Mouse (Mus musculus): ENCODE results near the gene Pcca.

Gene Pcca

GRCm38 (mm10) chr14:122747860-122748842 lies 214.0 kb downstream of the Pcca start:
- DNase-seq (ENCODE audit: low spot score): no peak

- no peak for DNase-seq (ENCODE audit: low spot score)
Measured at GRCm38 (mm10) chr14:122751552-122751951, 217.4 kb downstream of the Pcca start.

GRCm38 (mm10) chr14:122753278-122753677 lies 219.2 kb downstream of the Pcca start:
- no peak for DNase-seq (ENCODE audit: low spot score)

- no peak for DNase-seq (ENCODE audit: low spot score)
Measured at GRCm38 (mm10) chr14:122754311-122754710, 220.2 kb downstream of the Pcca start.

GRCm38 (mm10) chr14:122755559-122755958 lies 221.4 kb downstream of the Pcca start:
- DNase-seq (ENCODE audit: low spot score): no peak

- DNase-seq (ENCODE audit: low spot score): no peak
Measured at GRCm38 (mm10) chr14:122756671-122757070, 222.5 kb downstream of the Pcca start.

- no peak for DNase-seq (ENCODE audit: low spot score)
Measured at GRCm38 (mm10) chr14:122759890-122760289, 225.8 kb downstream of the Pcca start.

GRCm38 (mm10) chr14:122760803-122761202 lies 226.7 kb downstream of the Pcca start:
- DNase-seq (ENCODE audit: low spot score): no peak

- no peak for DNase-seq (ENCODE audit: low spot score)
Measured at GRCm38 (mm10) chr14:122762603-122763002, 228.5 kb downstream of the Pcca start.

GRCm38 (mm10) chr14:122765951-122766350 lies 231.8 kb downstream of the Pcca start:
- no peak for DNase-seq (ENCODE audit: low spot score)

- DNase-seq (ENCODE audit: low spot score): no peak
Measured at GRCm38 (mm10) chr14:122766448-122766847, 232.3 kb downstream of the Pcca start.

- DNase-seq (ENCODE audit: low spot score): no peak
Measured at GRCm38 (mm10) chr14:122784701-122785100, 250.6 kb downstream of the Pcca start.

GRCm38 (mm10) chr14:122788199-122788598 lies 254.1 kb downstream of the Pcca start:
- no peak for DNase-seq (ENCODE audit: low spot score)

- no peak for DNase-seq (ENCODE audit: low spot score)
Measured at GRCm38 (mm10) chr14:122790111-122790510, 256.0 kb downstream of the Pcca start.

GRCm38 (mm10) chr14:122793368-122793767 lies 259.2 kb downstream of the Pcca start:
- no peak for DNase-seq (ENCODE audit: low spot score)

- DNase-seq (ENCODE audit: low spot score): no peak
Measured at GRCm38 (mm10) chr14:122800296-122800695, 266.2 kb downstream of the Pcca start.

GRCm38 (mm10) chr14:122821002-122821401 lies 286.9 kb downstream of the Pcca start:
- DNase-seq (ENCODE audit: low spot score): no peak

- DNase-seq (ENCODE audit: low spot score): no peak
Measured at GRCm38 (mm10) chr14:122823791-122824190, 289.7 kb downstream of the Pcca start.

GRCm38 (mm10) chr14:122825464-122825863 lies 291.3 kb downstream of the Pcca start:
- no peak for DNase-seq (ENCODE audit: low spot score)

GRCm38 (mm10) chr14:122830433-122830832 lies 296.3 kb downstream of the Pcca start:
- DNase-seq (ENCODE audit: low spot score): no peak

- DNase-seq (ENCODE audit: low spot score): no peak
Measured at GRCm38 (mm10) chr14:122833666-122834065, 299.5 kb downstream of the Pcca start.

GRCm38 (mm10) chr14:122834753-122835152 lies 300.6 kb downstream of the Pcca start:
- no peak for DNase-seq (ENCODE audit: low spot score)

GRCm38 (mm10) chr14:122835487-122836190 lies 301.5 kb downstream of the Pcca start:
- DNase-seq (ENCODE audit: low spot score): no peak
